Mouse (Mus musculus): ENCODE measurements at regions not wholly inside any gene's neighbourhood (a gene's known extent, or its start where the extent isn't known, plus 50 kb on each side); places are given as distances from the start of the nearest gene placed in this dataset.

DNA sequence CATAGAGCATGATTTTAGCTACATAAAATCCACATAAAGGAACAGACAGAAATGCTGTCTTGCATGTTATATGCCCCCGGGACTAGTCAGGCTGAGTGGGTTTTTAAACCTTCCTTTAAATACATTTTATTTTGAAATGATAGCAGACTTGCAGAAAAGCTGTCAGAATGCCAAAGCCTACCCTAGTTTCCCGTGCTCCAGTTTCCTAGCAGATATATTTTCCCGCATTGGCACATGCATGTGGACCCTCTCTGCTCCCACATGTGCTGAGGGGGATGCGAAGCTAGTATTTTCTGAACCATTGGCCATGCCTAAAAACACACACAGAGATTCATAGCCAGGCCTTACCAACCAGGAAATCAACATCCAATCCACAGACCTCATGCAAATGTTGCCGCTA, 105.8 kb downstream of the Utp6 start:
- Histone ChIP-seq H3K36me3 (ENCODE audit: control insufficient read depth, insufficient read depth) (no peaks in the 10 kb centered on the region), H3K9me3 (replicated peaks; ENCODE audit: control insufficient read depth, low read length) (no peaks in the 10 kb centered on the region), H3K4me3 (ENCODE audit: low read depth, low read length) (no peak overlapping the region), H3K9ac (ENCODE audit: low read depth, low read length) (no peak overlapping the region), H3K27ac (ENCODE audit: low read length) (no peak overlapping the region), H3K27me3 (ENCODE audit: control insufficient read depth, insufficient read depth, low read depth, low read length) (peaks cover 5% of the 10 kb centered on the region), H3K4me2 (ENCODE audit: low read depth, low read length) (no peak overlapping the region), H3K4me1 (ENCODE audit: control insufficient read depth, low read depth, low read length) (no peaks in the 10 kb centered on the region)
- no peak for ATAC-seq (ENCODE audit: low read depth)
- WGBS (ENCODE audit: insufficient replicate concordance) = 78% methylated on average over 5 of the region's 5 CpGs

GRCm38 (mm10) chr11:79849545-79849944, 112.6 kb downstream of the Utp6 start:
- Histone ChIP-seq H3K27me3 (ENCODE audit: control insufficient read depth, insufficient read depth, low read depth, low read length) (no peaks in the 10 kb centered on the region), H3K9me3 (replicated peaks; ENCODE audit: control insufficient read depth, low read length) (no peaks in the 10 kb centered on the region), H3K4me1 (ENCODE audit: control insufficient read depth, low read depth, low read length) (no peaks in the 10 kb centered on the region), H3K9ac (ENCODE audit: low read depth, low read length) (no peak overlapping the region), H3K4me2 (ENCODE audit: low read depth, low read length) (no peak overlapping the region), H3K27ac (ENCODE audit: low read length) (no peak overlapping the region), H3K36me3 (ENCODE audit: control insufficient read depth, insufficient read depth) (no peaks in the 10 kb centered on the region), H3K4me3 (ENCODE audit: low read depth, low read length) (no peak overlapping the region)
- WGBS (ENCODE audit: insufficient replicate concordance) = 74% methylated on average over 3 of the region's 3 CpGs
- ATAC-seq (ENCODE audit: low read depth) = no peak

GRCm38 (mm10) chr11:79844436-79844835, 117.8 kb downstream of the Utp6 start:
- no peak overlapping the region for H3K4me3 ChIP-seq (ENCODE audit: low read depth, low read length)
- no peak overlapping the region for H3K27ac ChIP-seq (ENCODE audit: low read length)
- no peaks in the 10 kb centered on the region for H3K27me3 ChIP-seq (ENCODE audit: control insufficient read depth, insufficient read depth, low read depth, low read length)
- no peak for ATAC-seq (ENCODE audit: low read depth)
- no peak overlapping the region for H3K9ac ChIP-seq (ENCODE audit: low read depth, low read length)
- H3K4me1 ChIP-seq (ENCODE audit: control insufficient read depth, low read depth, low read length) = no peaks in the 10 kb centered on the region
- no peak overlapping the region for H3K4me2 ChIP-seq (ENCODE audit: low read depth, low read length)
- H3K9me3 ChIP-seq (replicated peaks; ENCODE audit: control insufficient read depth, low read length) = no peaks in the 10 kb centered on the region
- no peaks in the 10 kb centered on the region for H3K36me3 ChIP-seq (ENCODE audit: control insufficient read depth, insufficient read depth)
- 56% methylated on average over 4 of the region's 4 CpGs for WGBS (ENCODE audit: insufficient replicate concordance)

DNA sequence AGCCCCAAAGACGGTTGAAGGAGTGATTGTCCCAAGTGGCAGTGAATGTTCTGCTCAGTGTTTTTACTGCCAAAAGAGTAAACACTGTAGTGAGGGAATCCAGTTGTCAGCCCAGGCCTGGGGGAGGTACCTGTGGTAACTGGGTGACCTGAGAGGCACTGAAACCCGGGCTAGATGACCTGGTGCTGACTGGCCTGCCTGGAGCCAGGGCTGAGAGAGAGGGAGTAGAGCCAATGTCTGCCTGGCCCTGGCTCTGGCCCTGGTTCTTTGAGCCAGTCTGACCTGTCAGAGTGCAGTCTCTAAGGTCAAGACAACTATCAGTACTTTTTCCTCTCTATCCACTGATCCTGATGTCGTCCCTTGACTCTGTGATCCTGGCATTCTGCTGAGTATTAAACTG, 119.2 kb downstream of the Utp6 start:
- no peaks in the 10 kb centered on the region; the same call in 1 of the 2 replicates for H3K4me1 ChIP-seq (ENCODE audit: control insufficient read depth, low read depth, low read length)
- no peaks in the 10 kb centered on the region for H3K27me3 ChIP-seq (ENCODE audit: control insufficient read depth, insufficient read depth, low read depth, low read length)
- no peaks in the 10 kb centered on the region for H3K9me3 ChIP-seq (replicated peaks; ENCODE audit: control insufficient read depth, low read length)
- no peak overlapping the region for H3K9ac ChIP-seq (ENCODE audit: low read depth, low read length)
- no peak overlapping the region for H3K4me2 ChIP-seq (ENCODE audit: low read depth, low read length)
- no peak for ATAC-seq (ENCODE audit: low read depth)
- no peaks in the 10 kb centered on the region for H3K36me3 ChIP-seq (ENCODE audit: control insufficient read depth, insufficient read depth)
- H3K27ac ChIP-seq (ENCODE audit: low read length) = no peak overlapping the region
- WGBS (ENCODE audit: insufficient replicate concordance) = 45% methylated on average over 3 of the region's 3 CpGs
- no peak overlapping the region for H3K4me3 ChIP-seq (ENCODE audit: low read depth, low read length)

GRCm38 (mm10) chr11:79839973-79840372, 122.2 kb downstream of the Utp6 start:
- Histone ChIP-seq H3K4me2 (ENCODE audit: low read depth, low read length) (no peak overlapping the region), H3K36me3 (ENCODE audit: control insufficient read depth, insufficient read depth) (no peaks in the 10 kb centered on the region), H3K27me3 (ENCODE audit: control insufficient read depth, insufficient read depth, low read depth, low read length) (no peaks in the 10 kb centered on the region), H3K9me3 (replicated peaks; ENCODE audit: control insufficient read depth, low read length) (no peaks in the 10 kb centered on the region), H3K9ac (ENCODE audit: low read depth, low read length) (no peak overlapping the region), H3K4me3 (ENCODE audit: low read depth, low read length) (no peak overlapping the region), H3K27ac (ENCODE audit: low read length) (no peak overlapping the region), H3K4me1 (ENCODE audit: control insufficient read depth, low read depth, low read length) (peaks cover 10% of the 10 kb centered on the region)
- WGBS (ENCODE audit: insufficient replicate concordance) = 74% methylated on average over 6 of the region's 6 CpGs
- ATAC-seq (ENCODE audit: low read depth) = no peak

DNA sequence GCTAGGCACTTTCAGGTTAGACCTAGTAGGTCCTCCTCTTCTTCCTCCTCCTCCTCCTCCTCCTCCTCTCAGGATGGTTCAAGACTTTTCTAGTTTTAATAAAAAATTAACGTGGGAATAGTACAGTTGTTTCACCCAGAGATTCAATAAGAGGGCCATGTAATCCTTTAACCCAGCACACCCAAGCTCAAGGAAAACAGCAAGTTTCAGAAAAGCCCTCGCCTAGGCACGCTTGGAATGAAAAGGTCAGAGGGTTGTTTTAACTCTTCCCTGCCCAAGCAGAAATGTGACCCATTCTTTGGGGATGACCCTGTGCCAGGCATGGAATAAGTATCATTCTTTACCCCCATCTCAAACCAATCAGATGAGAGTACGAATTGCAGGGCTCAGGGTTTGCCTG, 124.1 kb downstream of the Utp6 start:
- Histone ChIP-seq H3K9me3 (replicated peaks; ENCODE audit: control insufficient read depth, low read length) (no peaks in the 10 kb centered on the region), H3K4me1 (ENCODE audit: control insufficient read depth, low read depth, low read length) (peaks cover 10% of the 10 kb centered on the region), H3K27me3 (ENCODE audit: control insufficient read depth, insufficient read depth, low read depth, low read length) (no peaks in the 10 kb centered on the region), H3K9ac (ENCODE audit: low read depth, low read length) (no peak overlapping the region), H3K4me2 (ENCODE audit: low read depth, low read length) (no peak overlapping the region), H3K4me3 (ENCODE audit: low read depth, low read length) (no peak overlapping the region), H3K27ac (ENCODE audit: low read length) (no peak overlapping the region), H3K36me3 (ENCODE audit: control insufficient read depth, insufficient read depth) (no peaks in the 10 kb centered on the region)
- 40% methylated on average over 4 of the region's 4 CpGs for WGBS (ENCODE audit: insufficient replicate concordance)
- no peak for ATAC-seq (ENCODE audit: low read depth)

DNA sequence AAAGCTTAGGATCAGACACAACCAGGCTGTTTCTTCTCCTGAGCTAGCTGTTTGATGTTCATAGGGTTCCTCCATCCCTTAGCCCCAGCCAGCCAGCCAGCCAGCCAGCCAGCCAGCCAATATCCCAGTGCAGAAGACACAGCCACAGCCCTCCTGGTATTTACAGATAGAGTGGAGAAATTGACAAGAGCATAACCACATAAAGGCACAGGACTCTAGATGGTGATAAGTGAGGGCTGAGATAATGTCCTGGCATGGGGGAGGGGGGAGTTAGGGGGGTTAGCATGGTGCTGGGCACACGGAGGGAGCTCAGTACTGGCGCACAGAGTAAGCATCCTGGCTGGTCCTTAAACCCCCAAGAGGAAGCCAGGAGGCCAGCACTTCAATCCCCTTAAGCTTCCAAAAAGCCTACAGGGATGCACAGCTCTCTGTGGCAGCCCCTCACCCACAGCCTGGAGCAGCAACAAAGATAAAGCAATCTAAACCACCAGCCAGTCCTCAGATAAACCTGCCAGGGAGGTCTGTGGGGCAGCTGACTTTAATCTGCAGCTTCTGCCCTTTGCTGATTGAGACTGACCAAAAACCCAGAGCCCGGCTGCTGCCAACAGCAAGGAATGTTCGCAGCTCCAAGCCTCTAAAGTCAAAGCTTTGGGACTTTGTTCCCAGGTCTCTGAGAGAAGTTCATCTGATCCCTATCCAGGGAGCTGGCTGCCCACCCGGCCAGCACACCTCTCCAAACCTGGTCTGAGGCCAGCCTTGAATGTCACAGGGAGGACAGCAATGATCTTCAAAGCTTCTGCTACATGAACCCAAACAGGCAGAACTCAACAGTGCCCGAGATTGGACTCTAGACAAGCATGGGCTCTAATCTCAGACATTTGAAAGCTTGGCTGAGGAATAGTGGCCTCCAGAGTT, 124.9 kb downstream of the Utp6 start:
- peak; percentile 84 for ATAC-seq (ENCODE audit: low read depth)

GRCm38 (mm10) chr11:79835873-79836272, 126.3 kb downstream of the Utp6 start:
- Histone ChIP-seq H3K4me3 (ENCODE audit: low read depth, low read length) (no peak overlapping the region), H3K36me3 (ENCODE audit: control insufficient read depth, insufficient read depth) (no peaks in the 10 kb centered on the region), H3K9ac (ENCODE audit: low read depth, low read length) (no peak overlapping the region), H3K4me2 (ENCODE audit: low read depth, low read length) (no peak overlapping the region), H3K4me1 (ENCODE audit: control insufficient read depth, low read depth, low read length) (peaks cover 10% of the 10 kb centered on the region), H3K9me3 (replicated peaks; ENCODE audit: control insufficient read depth, low read length) (no peaks in the 10 kb centered on the region), H3K27ac (ENCODE audit: low read length) (no peak overlapping the region), H3K27me3 (ENCODE audit: control insufficient read depth, insufficient read depth, low read depth, low read length) (no peaks in the 10 kb centered on the region)
- WGBS (ENCODE audit: insufficient replicate concordance) = 76% methylated on average over 7 of the region's 7 CpGs
- no peak for ATAC-seq (ENCODE audit: low read depth)

More for the DNA sequence above, 124.9 kb downstream of the Utp6 start:
- Histone ChIP-seq H3K9me3 (replicated peaks; ENCODE audit: control insufficient read depth, low read length) (no peaks in the 10 kb centered on the region), H3K4me1 (ENCODE audit: control insufficient read depth, low read depth, low read length) (peaks cover 10% of the 10 kb centered on the region), H3K4me2 (ENCODE audit: low read depth, low read length) (no peak overlapping the region; the same call in 1 of the 2 replicates), H3K9ac (ENCODE audit: low read depth, low read length) (no peak overlapping the region), H3K36me3 (ENCODE audit: control insufficient read depth, insufficient read depth) (no peaks in the 10 kb centered on the region), H3K27me3 (ENCODE audit: control insufficient read depth, insufficient read depth, low read depth, low read length) (no peaks in the 10 kb centered on the region), H3K4me3 (ENCODE audit: low read depth, low read length) (no peak overlapping the region), H3K27ac (ENCODE audit: low read length) (0 out of 2 replicates have a peak overlapping the region, but pooled peaks have one; percentile 13)
- 16% methylated on average over 6 of the region's 6 CpGs for WGBS (ENCODE audit: insufficient replicate concordance)

GRCm38 (mm10) chr11:79833817-79834216, 128.4 kb downstream of the Utp6 start:
- H3K4me2 ChIP-seq (ENCODE audit: low read depth, low read length) = no peak overlapping the region
- no peaks in the 10 kb centered on the region for H3K27me3 ChIP-seq (ENCODE audit: control insufficient read depth, insufficient read depth, low read depth, low read length)
- H3K9me3 ChIP-seq (replicated peaks; ENCODE audit: control insufficient read depth, low read length) = no peaks in the 10 kb centered on the region
- no peak overlapping the region for H3K9ac ChIP-seq (ENCODE audit: low read depth, low read length)
- WGBS (ENCODE audit: insufficient replicate concordance) = 31% methylated on average over 2 of the region's 2 CpGs
- ATAC-seq (ENCODE audit: low read depth) = no peak
- H3K36me3 ChIP-seq (ENCODE audit: control insufficient read depth, insufficient read depth) = no peaks in the 10 kb centered on the region
- H3K27ac ChIP-seq (ENCODE audit: low read length) = no peak overlapping the region
- H3K4me3 ChIP-seq (ENCODE audit: low read depth, low read length) = no peak overlapping the region
- peaks cover 10% of the 10 kb centered on the region for H3K4me1 ChIP-seq (ENCODE audit: control insufficient read depth, low read depth, low read length)
